Mouse (Mus musculus): Measurements from ENCODE around the gene Ube2h. TPM values are rescaled to one million over a fixed set of nuclear protein-coding genes. Genes with fewer than 3 reads are reported as not detected.

Ube2h gene
- polyA plus RNA-seq, 1 experiment from 2014 or later, result 60.5 TPM

GRCm38 (mm10) chr6:30272338-30272905 is 31.9 kb downstream of the Ube2h start:
- ATAC-seq (ENCODE audit: insufficient number of reproducible peaks, insufficient read depth, low FRiP score, low read depth), result no peak
- H3K27ac ChIP-seq (ENCODE audit: low read length), result no peak overlapping the region
- no peaks in the 10 kb centered on the region for H3K27me3 ChIP-seq (ENCODE audit: control insufficient read depth, insufficient read depth, low read length)
- no peak overlapping the region for H3K9ac ChIP-seq (replicated peaks; ENCODE audit: low read depth, low read length)
- no peaks in the 10 kb centered on the region for H3K9me3 ChIP-seq (ENCODE audit: control insufficient read depth, low read depth, low read length)
- H3K4me2 ChIP-seq (replicated peaks; ENCODE audit: low read depth, low read length), result no peak overlapping the region
- no peak overlapping the region for H3K4me3 ChIP-seq (ENCODE audit: low read depth, low read length)
- 86% methylated on average over 11 of the region's 11 CpGs for WGBS
- H3K36me3 ChIP-seq (ENCODE audit: control insufficient read depth, insufficient read depth, low read length), result peaks cover 17% of the 10 kb centered on the region; the same call in 1 of the 2 replicates
- H3K4me1 ChIP-seq (ENCODE audit: control insufficient read depth, insufficient read depth, low read length), result no peaks in the 10 kb centered on the region

DNA sequence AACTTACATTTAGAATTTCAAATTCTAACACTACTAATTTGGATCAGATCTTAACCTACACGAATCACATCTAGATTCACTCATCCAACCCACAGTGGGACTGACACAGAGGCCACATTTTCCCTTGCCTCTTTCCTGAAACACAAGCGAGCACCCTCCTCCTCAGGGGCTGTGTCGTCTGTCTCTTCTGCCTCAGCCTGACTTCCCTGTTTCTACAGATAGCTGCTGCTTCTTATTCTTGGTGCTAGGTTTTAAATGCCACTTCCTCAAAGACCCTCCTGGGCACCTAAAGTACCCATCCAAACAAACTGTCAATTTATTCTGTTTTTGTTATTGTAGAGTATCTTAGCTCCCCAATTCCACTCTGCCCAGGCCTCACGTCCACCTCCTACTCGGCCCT is 34.5 kb downstream of the Ube2h start:
- ATAC-seq (ENCODE audit: insufficient number of reproducible peaks, insufficient read depth, low FRiP score, low read depth), result no peak
- H3K27me3 ChIP-seq (ENCODE audit: control insufficient read depth, insufficient read depth, low read length), result no peaks in the 10 kb centered on the region
- H3K4me3 ChIP-seq (ENCODE audit: low read depth, low read length), result no peak overlapping the region
- no peak overlapping the region for H3K4me2 ChIP-seq (replicated peaks; ENCODE audit: low read depth, low read length)
- no peak overlapping the region for H3K27ac ChIP-seq (ENCODE audit: low read length)
- H3K9me3 ChIP-seq (ENCODE audit: control insufficient read depth, low read depth, low read length), result no peaks in the 10 kb centered on the region
- peaks cover 16% of the 10 kb centered on the region; the same call in 1 of the 2 replicates for H3K36me3 ChIP-seq (ENCODE audit: control insufficient read depth, insufficient read depth, low read length)
- no peak overlapping the region for H3K9ac ChIP-seq (replicated peaks; ENCODE audit: low read depth, low read length)
- H3K4me1 ChIP-seq (ENCODE audit: control insufficient read depth, insufficient read depth, low read length), result no peaks in the 10 kb centered on the region
- WGBS, result 75% methylated on average over 5 of the region's 5 CpGs

- ATAC-seq (ENCODE audit: insufficient number of reproducible peaks, insufficient read depth, low FRiP score, low read depth), result no peak
- Histone ChIP-seq H3K27me3 (ENCODE audit: control insufficient read depth, insufficient read depth, low read length) (no peaks in the 10 kb centered on the region), H3K9ac (replicated peaks; ENCODE audit: low read depth, low read length) (no peak overlapping the region), H3K4me3 (ENCODE audit: low read depth, low read length) (no peak overlapping the region), H3K36me3 (ENCODE audit: control insufficient read depth, insufficient read depth, low read length) (peaks cover 10% of the 10 kb centered on the region; the same call in 1 of the 2 replicates), H3K9me3 (ENCODE audit: control insufficient read depth, low read depth, low read length) (no peaks in the 10 kb centered on the region), H3K4me2 (replicated peaks; ENCODE audit: low read depth, low read length) (no peak overlapping the region), H3K4me1 (ENCODE audit: control insufficient read depth, insufficient read depth, low read length) (peaks cover 9% of the 10 kb centered on the region; the same call in 1 of the 2 replicates), H3K27ac (ENCODE audit: low read length) (no peak overlapping the region)
- WGBS, result 91% methylated on average over 7 of the region's 7 CpGs
These were observed 36.9 kb downstream of the Ube2h start for GRCm38 (mm10) chr6:30267486-30267885.

GRCm38 (mm10) chr6:30265402-30265801 is 38.9 kb downstream of the Ube2h start:
- WGBS, result 88% methylated on average over 4 of the region's 4 CpGs

DNA sequence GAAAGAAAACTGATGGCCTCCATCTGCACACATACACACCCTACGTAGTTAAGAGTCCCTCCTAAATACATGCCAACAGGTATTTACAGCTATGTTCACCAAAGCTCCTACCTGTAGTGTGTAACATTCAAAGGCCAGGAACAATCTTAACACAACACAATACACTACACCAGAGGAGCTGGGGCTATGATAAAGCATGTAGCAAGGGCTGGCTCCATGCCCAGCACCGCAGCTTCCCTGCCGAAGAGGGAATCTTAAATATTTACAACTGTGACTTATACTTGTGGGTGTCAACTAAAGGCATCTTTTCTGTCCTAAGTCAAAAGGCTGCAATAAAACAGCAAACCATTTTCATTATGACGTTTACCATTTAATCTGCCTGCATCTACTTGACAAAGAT is 41.3 kb downstream of the Ube2h start:
- ATAC-seq (ENCODE audit: insufficient number of reproducible peaks, insufficient read depth, low FRiP score, low read depth), result no peak
- Histone ChIP-seq H3K36me3 (ENCODE audit: control insufficient read depth, insufficient read depth, low read length) (peaks cover 29% of the 10 kb centered on the region), H3K4me1 (ENCODE audit: control insufficient read depth, insufficient read depth, low read length) (peaks cover 9% of the 10 kb centered on the region; the same call in 1 of the 2 replicates), H3K27ac (ENCODE audit: low read length) (no peak overlapping the region), H3K9ac (replicated peaks; ENCODE audit: low read depth, low read length) (no peak overlapping the region), H3K9me3 (ENCODE audit: control insufficient read depth, low read depth, low read length) (no peaks in the 10 kb centered on the region), H3K4me3 (ENCODE audit: low read depth, low read length) (no peak overlapping the region), H3K27me3 (ENCODE audit: control insufficient read depth, insufficient read depth, low read length) (no peaks in the 10 kb centered on the region), H3K4me2 (replicated peaks; ENCODE audit: low read depth, low read length) (no peak overlapping the region)
- WGBS, result 54% methylated on average over 4 of the region's 4 CpGs

More at GRCm38 (mm10) chr6:30265402-30265801, 38.9 kb downstream of the Ube2h start:
- no peaks in the 10 kb centered on the region for H3K9me3 ChIP-seq (ENCODE audit: control insufficient read depth, low read depth, low read length)
- no peak overlapping the region for H3K4me2 ChIP-seq (replicated peaks; ENCODE audit: low read depth, low read length)
- peaks cover 9% of the 10 kb centered on the region; the same call in 1 of the 2 replicates for H3K4me1 ChIP-seq (ENCODE audit: control insufficient read depth, insufficient read depth, low read length)
- no peak overlapping the region for H3K27ac ChIP-seq (ENCODE audit: low read length)
- H3K36me3 ChIP-seq (ENCODE audit: control insufficient read depth, insufficient read depth, low read length), result peaks cover 12% of the 10 kb centered on the region
- no peaks in the 10 kb centered on the region for H3K27me3 ChIP-seq (ENCODE audit: control insufficient read depth, insufficient read depth, low read length)
- H3K9ac ChIP-seq (replicated peaks; ENCODE audit: low read depth, low read length), result no peak overlapping the region
- H3K4me3 ChIP-seq (ENCODE audit: low read depth, low read length), result no peak overlapping the region
- ATAC-seq (ENCODE audit: insufficient number of reproducible peaks, insufficient read depth, low FRiP score, low read depth), result no peak

GRCm38 (mm10) chr6:30259271-30259670 is 45.1 kb downstream of the Ube2h start:
- H3K36me3 ChIP-seq (ENCODE audit: control insufficient read depth, insufficient read depth, low read length), result peaks cover 38% of the 10 kb centered on the region

GRCm38 (mm10) chr6:30257962-30258361 is 46.4 kb downstream of the Ube2h start:
- Histone ChIP-seq H3K27ac (ENCODE audit: low read length) (no peak overlapping the region), H3K36me3 (ENCODE audit: control insufficient read depth, insufficient read depth, low read length) (peaks cover 39% of the 10 kb centered on the region), H3K9ac (replicated peaks; ENCODE audit: low read depth, low read length) (no peak overlapping the region), H3K27me3 (ENCODE audit: control insufficient read depth, insufficient read depth, low read length) (no peaks in the 10 kb centered on the region), H3K4me1 (ENCODE audit: control insufficient read depth, insufficient read depth, low read length) (peaks cover 3% of the 10 kb centered on the region; the same call in 1 of the 2 replicates), H3K4me3 (ENCODE audit: low read depth, low read length) (no peak overlapping the region), H3K4me2 (replicated peaks; ENCODE audit: low read depth, low read length) (no peak overlapping the region), H3K9me3 (ENCODE audit: control insufficient read depth, low read depth, low read length) (no peaks in the 10 kb centered on the region)
- ATAC-seq (ENCODE audit: insufficient number of reproducible peaks, insufficient read depth, low FRiP score, low read depth), result no peak
- 63% methylated on average over 1 of the region's 1 CpGs for WGBS

More at GRCm38 (mm10) chr6:30259271-30259670, 45.1 kb downstream of the Ube2h start:
- Histone ChIP-seq H3K27ac (ENCODE audit: low read length) (no peak overlapping the region), H3K9ac (replicated peaks; ENCODE audit: low read depth, low read length) (no peak overlapping the region), H3K9me3 (ENCODE audit: control insufficient read depth, low read depth, low read length) (no peaks in the 10 kb centered on the region), H3K4me1 (ENCODE audit: control insufficient read depth, insufficient read depth, low read length) (peaks cover 9% of the 10 kb centered on the region; the same call in 1 of the 2 replicates), H3K4me3 (ENCODE audit: low read depth, low read length) (no peak overlapping the region), H3K4me2 (replicated peaks; ENCODE audit: low read depth, low read length) (no peak overlapping the region), H3K27me3 (ENCODE audit: control insufficient read depth, insufficient read depth, low read length) (no peaks in the 10 kb centered on the region)
- ATAC-seq (ENCODE audit: insufficient number of reproducible peaks, insufficient read depth, low FRiP score, low read depth), result no peak
- 88% methylated on average over 6 of the region's 6 CpGs for WGBS

GRCm38 (mm10) chr6:30255846-30256245 is 48.5 kb downstream of the Ube2h start:
- WGBS, result 81% methylated on average over 1 of the region's 1 CpGs
- Histone ChIP-seq H3K4me1 (ENCODE audit: control insufficient read depth, insufficient read depth, low read length) (no peaks in the 10 kb centered on the region), H3K4me2 (replicated peaks; ENCODE audit: low read depth, low read length) (no peak overlapping the region), H3K9ac (replicated peaks; ENCODE audit: low read depth, low read length) (no peak overlapping the region), H3K27me3 (ENCODE audit: control insufficient read depth, insufficient read depth, low read length) (no peaks in the 10 kb centered on the region), H3K27ac (ENCODE audit: low read length) (no peak overlapping the region), H3K4me3 (ENCODE audit: low read depth, low read length) (no peak overlapping the region), H3K36me3 (ENCODE audit: control insufficient read depth, insufficient read depth, low read length) (peaks cover 43% of the 10 kb centered on the region), H3K9me3 (ENCODE audit: control insufficient read depth, low read depth, low read length) (no peaks in the 10 kb centered on the region)
- ATAC-seq (ENCODE audit: insufficient number of reproducible peaks, insufficient read depth, low FRiP score, low read depth), result no peak
